Mouse (Mus musculus) brain, embryonic 14.5 days (tissue): ENCODE measurements at regions not wholly inside any gene's neighbourhood (a gene's known extent, or its start where the extent isn't known, plus 50 kb on each side); places are given as distances from the start of the nearest gene placed in this dataset.

ENCODE experiments used
- DNase-seq: peaks from one replicate; pipeline ENCODE4 v3.0.0-alpha.2; 2011; ENCODE audit warnings: low read depth
- CTCF ChIP-seq: fragments of 200-500 bp; IDR thresholded peaks from 2 replicates; pipeline ENCODE4 v1.5.1; 2012; ENCODE audit warnings: inconsistent platforms, mild to moderate bottlenecking, moderate library complexity, borderline replicate concordance; ENCODE audit not compliant: insufficient read depth, insufficient read length; ENCODE audit errors: extremely low read depth
- POLR2A ChIP-seq: fragments of 200-500 bp; IDR thresholded peaks from 2 replicates; pipeline ENCODE4 v1.6.1; 2012; ENCODE audit warnings: mild to moderate bottlenecking, inconsistent platforms, borderline replicate concordance; ENCODE audit not compliant: poor library complexity, insufficient read depth, insufficient read length, severe bottlenecking; ENCODE audit errors: extremely low read depth

DNA sequence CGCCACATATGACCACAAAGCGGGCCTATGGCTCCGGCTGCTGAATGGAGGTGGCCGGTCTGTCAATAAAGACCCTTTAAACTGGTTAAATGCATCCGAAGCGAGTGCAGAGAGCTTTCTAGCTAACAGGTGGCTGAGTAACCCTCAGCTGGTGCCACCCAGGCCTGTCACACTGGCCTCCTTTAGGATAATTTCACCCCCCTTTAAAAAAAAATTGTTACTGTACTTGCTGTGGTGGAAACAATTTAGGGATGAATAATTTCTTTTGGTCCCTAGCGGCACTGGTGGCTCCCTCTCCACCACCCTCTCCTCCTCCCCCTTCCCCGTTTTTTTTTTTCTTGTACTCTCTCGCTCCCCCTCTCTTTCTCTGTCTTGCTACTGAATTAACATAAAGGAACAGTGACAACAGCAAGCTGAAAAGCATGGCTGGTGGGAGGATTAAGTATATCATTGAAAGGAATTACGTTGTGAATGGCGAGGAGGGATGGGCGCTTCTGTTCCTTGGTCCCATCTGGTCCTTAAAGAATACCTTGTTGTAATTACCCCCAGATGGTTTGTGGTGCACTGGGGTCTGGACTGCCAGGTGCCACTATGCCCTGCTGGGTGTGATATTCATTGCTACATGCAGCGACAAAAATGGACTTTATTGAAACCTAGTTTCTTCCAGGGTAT, 205.3 kb upstream of the Isl1 start:
- DNase-seq, result peak; percentile 91
- no peak for TF ChIP-seq POLR2A
- TF ChIP-seq CTCF, result no peak

DNA sequence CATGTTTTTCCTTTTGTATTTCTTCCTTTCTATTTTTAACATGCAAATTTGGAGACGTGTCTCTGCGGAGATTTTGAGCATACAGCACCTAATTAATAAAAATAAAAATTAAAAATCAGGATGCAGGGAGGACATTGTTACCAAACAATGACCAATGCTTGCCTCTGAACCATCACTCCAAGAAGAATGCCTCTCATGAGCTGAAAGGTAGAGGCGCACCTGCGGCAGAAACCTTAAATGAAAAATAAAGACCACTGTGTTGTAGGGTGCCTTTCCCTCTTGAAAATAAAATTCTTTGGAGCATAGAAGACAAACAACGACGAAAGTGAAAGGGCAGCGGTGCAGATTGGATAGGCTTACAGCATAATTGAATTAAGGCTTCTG, 204.8 kb upstream of the Isl1 start:
- TF ChIP-seq POLR2A (no peak), CTCF (no peak)
- DNase-seq, result no peak

- TF ChIP-seq POLR2A (no peak), CTCF (no peak)
- no peak for DNase-seq
Measured at GRCm38 (mm10) chr13:116512398-116512797, 202.9 kb upstream of the Isl1 start.

- TF ChIP-seq CTCF (no peak), POLR2A (no peak)
- DNase-seq, result no peak
Measured at GRCm38 (mm10) chr13:116508213-116508811, 198.8 kb upstream of the Isl1 start.

- TF ChIP-seq CTCF (no peak), POLR2A (no peak)
- DNase-seq, result peak; percentile 89
Measured at GRCm38 (mm10) chr13:116497659-116498414, 188.3 kb upstream of the Isl1 start.

GRCm38 (mm10) chr13:116495641-116496040, 186.2 kb upstream of the Isl1 start:
- no peak for TF ChIP-seq CTCF
- no peak for TF ChIP-seq POLR2A
- peak; percentile 49 for DNase-seq

GRCm38 (mm10) chr13:116489420-116489819, 179.9 kb upstream of the Isl1 start:
- TF ChIP-seq CTCF (no peak), POLR2A (no peak)
- no peak for DNase-seq

- no peak for DNase-seq
- TF ChIP-seq CTCF (no peak), POLR2A (no peak)
Measured at GRCm38 (mm10) chr13:116474611-116475010, 165.1 kb upstream of the Isl1 start.

DNA sequence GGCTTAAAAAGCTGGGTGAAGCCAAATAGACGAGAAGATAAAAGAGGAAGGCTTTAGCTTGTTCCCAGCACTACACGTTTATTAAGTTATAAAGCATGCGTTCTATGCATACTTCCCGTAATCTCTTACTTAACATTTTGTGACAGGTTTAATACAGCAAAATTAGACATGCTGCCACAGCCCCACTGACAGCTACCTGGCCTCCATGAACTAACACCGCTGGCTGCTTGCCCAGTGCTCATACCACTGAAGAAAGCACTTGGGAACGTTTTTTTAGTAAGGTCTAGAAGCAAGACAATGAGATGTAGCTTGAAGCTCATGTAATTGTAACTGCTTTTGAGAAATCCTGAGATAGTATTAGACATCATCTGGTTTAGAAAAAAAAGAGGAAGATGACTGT, 152.3 kb upstream of the Isl1 start:
- DNase-seq, result peak; percentile 55
- TF ChIP-seq CTCF (no peak), POLR2A (no peak)

GRCm38 (mm10) chr13:116443165-116443955, 133.9 kb upstream of the Isl1 start:
- TF ChIP-seq POLR2A (no peak), CTCF (no peak)

GRCm38 (mm10) chr13:116417768-116418167, 108.3 kb upstream of the Isl1 start:
- TF ChIP-seq POLR2A (no peak), CTCF (no peak)

More at GRCm38 (mm10) chr13:116443165-116443955, 133.9 kb upstream of the Isl1 start:
- DNase-seq, result peak; percentile 83

GRCm38 (mm10) chr13:116414473-116414872, 105.0 kb upstream of the Isl1 start:
- peak; percentile 39 for DNase-seq

More at GRCm38 (mm10) chr13:116417768-116418167, 108.3 kb upstream of the Isl1 start:
- DNase-seq, result peak; percentile 11

GRCm38 (mm10) chr13:116410682-116411081, 101.2 kb upstream of the Isl1 start:
- no peak for TF ChIP-seq POLR2A
- no peak for TF ChIP-seq CTCF
- no peak for DNase-seq

More at GRCm38 (mm10) chr13:116414473-116414872, 105.0 kb upstream of the Isl1 start:
- TF ChIP-seq POLR2A (no peak), CTCF (no peak)
